Mouse (Mus musculus): ENCODE data around the gene Mettl1. TPM values are rescaled to one million over a fixed set of nuclear protein-coding genes. Genes with fewer than 3 reads are reported as not detected.

Gene Mettl1
- 42.5 and 44.0 TPM in 2 replicates for polyA plus RNA-seq (2014; fragmentation: Nextera tagmentation; extraction: Ambion mirVana)

DNA sequence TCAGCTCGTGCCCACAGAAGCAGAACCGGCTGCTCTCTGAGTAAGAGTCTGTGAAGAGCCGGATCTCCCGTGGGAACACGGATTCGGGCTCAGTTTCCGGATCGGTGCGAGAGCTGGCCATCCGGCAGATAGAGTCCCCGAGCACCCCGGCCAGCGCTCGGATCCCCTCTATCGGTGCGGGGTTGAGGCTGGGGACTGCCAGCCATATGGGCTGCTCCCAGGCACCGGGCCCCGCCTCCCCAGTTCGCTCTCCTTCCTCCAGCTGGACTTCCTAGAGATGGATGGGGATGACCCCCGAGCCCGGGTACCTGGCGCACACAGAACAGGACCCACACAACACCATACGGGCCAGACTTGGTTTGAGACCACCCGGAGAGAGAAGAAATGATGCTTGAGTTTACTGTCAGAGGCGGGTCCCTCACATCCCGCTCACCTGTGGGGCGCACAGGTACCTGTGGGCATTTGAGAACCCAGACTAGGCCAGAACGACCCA is at the start of gene Mettl1, which contains the start of gene Eef1akmt3:
Mettl1 (plus strand) TSS at position 141 of the 493 bp plus-strand sequence.
Eef1akmt3 (minus strand) TSS at position 240 of the 493 bp plus-strand sequence.
- peak within 1 kb of the TSS; percentile 99 for H3K4me2 ChIP-seq (ENCODE audit: low read depth, low read length, severe bottlenecking)
- DNase-seq (ENCODE audit: low spot score) = peak; percentile 77
- H3K9me3 ChIP-seq (ENCODE audit: control insufficient read depth, low read length) = no peaks in the 10 kb centered on the region
- H3K36me3 ChIP-seq (ENCODE audit: control insufficient read depth, insufficient read depth, low read length) = no peaks in the 10 kb centered on the region
- peak; percentile 75 for ATAC-seq (replicated peaks; ENCODE audit: low FRiP score)
- peak within 1 kb of the TSS; percentile 58 for H3K9ac ChIP-seq (ENCODE audit: low read length)
- peak within 1 kb of the TSS; percentile 69 for H3K4me3 ChIP-seq (ENCODE audit: low read depth, low read length)
- H3K4me1 ChIP-seq (replicated peaks; ENCODE audit: control insufficient read depth, insufficient read depth, low read length) = 0 out of 2 replicates have a peak, but pooled peaks cover 2% of the 10 kb centered on the region
- H3K27ac ChIP-seq (ENCODE audit: low read depth, low read length) = no peak within 1 kb of the TSS
- peaks cover 2% of the 10 kb centered on the region; the same call in 1 of the 2 replicates for H3K27me3 ChIP-seq (ENCODE audit: control insufficient read depth, insufficient read depth, low read length)
- under 1% methylated on average over 28 of the region's 28 CpGs for WGBS

DNA sequence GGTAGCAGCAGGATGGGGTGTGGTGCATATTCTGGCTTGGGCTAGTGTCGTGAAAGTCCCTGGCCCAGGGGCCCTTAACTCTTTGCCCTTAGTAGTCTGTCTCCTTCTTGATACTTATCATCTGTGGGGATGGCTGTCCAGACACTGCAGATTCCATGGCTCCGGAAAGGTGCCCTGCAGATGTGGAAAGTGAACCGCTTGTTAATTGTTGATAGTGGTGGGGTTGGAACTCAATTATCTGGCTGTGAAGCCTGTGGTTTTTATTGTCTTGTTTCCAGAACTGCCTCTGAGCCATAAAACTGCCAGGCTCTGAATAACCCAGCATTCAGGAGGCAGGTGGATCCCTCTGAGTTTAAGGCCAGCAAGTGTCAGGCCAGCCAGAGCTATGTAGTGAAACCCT is 49.5 kb upstream of the Mettl1 start:
- 88% methylated on average over 3 of the region's 3 CpGs for WGBS
- Histone ChIP-seq H3K27ac (ENCODE audit: low read depth, low read length) (no peak overlapping the region), H3K4me3 (ENCODE audit: low read depth, low read length) (no peak overlapping the region), H3K4me1 (replicated peaks; ENCODE audit: control insufficient read depth, insufficient read depth, low read length) (peaks cover 5% of the 10 kb centered on the region; the same call in 1 of the 2 replicates), H3K27me3 (ENCODE audit: control insufficient read depth, insufficient read depth, low read length) (no peaks in the 10 kb centered on the region), H3K9ac (ENCODE audit: low read length) (no peak overlapping the region), H3K4me2 (ENCODE audit: low read depth, low read length, severe bottlenecking) (no peak overlapping the region), H3K36me3 (ENCODE audit: control insufficient read depth, insufficient read depth, low read length) (peaks cover 15% of the 10 kb centered on the region), H3K9me3 (ENCODE audit: control insufficient read depth, low read length) (no peaks in the 10 kb centered on the region)
- ATAC-seq (replicated peaks; ENCODE audit: low FRiP score) (no peak), DNase-seq (ENCODE audit: low spot score) (no peak)

GRCm38 (mm10) chr10:126993621-126994020 is 47.6 kb upstream of the Mettl1 start:
- Histone ChIP-seq H3K27me3 (ENCODE audit: control insufficient read depth, insufficient read depth, low read length) (no peaks in the 10 kb centered on the region), H3K9me3 (ENCODE audit: control insufficient read depth, low read length) (no peaks in the 10 kb centered on the region), H3K9ac (ENCODE audit: low read length) (no peak overlapping the region), H3K4me1 (replicated peaks; ENCODE audit: control insufficient read depth, insufficient read depth, low read length) (0 out of 2 replicates have a peak, but pooled peaks cover 2% of the 10 kb centered on the region), H3K4me3 (ENCODE audit: low read depth, low read length) (no peak overlapping the region), H3K4me2 (ENCODE audit: low read depth, low read length, severe bottlenecking) (no peak overlapping the region), H3K27ac (ENCODE audit: low read depth, low read length) (no peak overlapping the region), H3K36me3 (ENCODE audit: control insufficient read depth, insufficient read depth, low read length) (peaks cover 17% of the 10 kb centered on the region)
- ATAC-seq (replicated peaks; ENCODE audit: low FRiP score) = no peak
- 95% methylated on average over 3 of the region's 3 CpGs for WGBS
- no peak for DNase-seq (ENCODE audit: low spot score)

- Histone ChIP-seq H3K36me3 (ENCODE audit: control insufficient read depth, insufficient read depth, low read length) (peaks cover 17% of the 10 kb centered on the region), H3K9me3 (ENCODE audit: control insufficient read depth, low read length) (no peaks in the 10 kb centered on the region), H3K4me1 (replicated peaks; ENCODE audit: control insufficient read depth, insufficient read depth, low read length) (no peaks in the 10 kb centered on the region), H3K4me2 (ENCODE audit: low read depth, low read length, severe bottlenecking) (no peak overlapping the region), H3K27ac (ENCODE audit: low read depth, low read length) (no peak overlapping the region), H3K9ac (ENCODE audit: low read length) (no peak overlapping the region), H3K4me3 (ENCODE audit: low read depth, low read length) (no peak overlapping the region), H3K27me3 (ENCODE audit: control insufficient read depth, insufficient read depth, low read length) (no peaks in the 10 kb centered on the region)
- 83% methylated on average over 13 of the region's 13 CpGs for WGBS
- ATAC-seq (replicated peaks; ENCODE audit: low FRiP score) = no peak
- no peak for DNase-seq (ENCODE audit: low spot score)
These were observed 43.7 kb upstream of the Mettl1 start for GRCm38 (mm10) chr10:126997340-126998113.

DNA sequence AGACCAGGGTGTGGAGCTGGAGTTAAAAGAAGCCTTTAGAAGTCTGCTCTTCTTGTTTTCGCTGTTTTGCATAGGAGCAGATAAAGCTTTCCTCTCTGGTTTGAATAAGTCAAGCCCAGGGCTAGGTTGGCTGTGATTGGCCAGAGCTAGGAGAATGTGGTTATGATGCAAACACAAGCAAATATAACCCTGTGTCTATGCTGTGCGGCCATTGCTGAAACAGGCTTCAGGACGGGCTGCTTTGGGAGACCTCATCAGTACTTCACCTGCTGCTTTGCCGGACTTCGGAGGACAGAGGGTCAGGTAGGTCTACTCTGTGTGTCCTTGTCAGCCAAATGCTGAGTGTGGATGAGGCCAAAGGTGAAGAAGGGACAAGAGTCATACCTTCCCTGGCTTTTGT is 40.7 kb upstream of the Mettl1 start, which contains the start of gene Avil:
Avil (plus strand) TSS at position 181 of the 400 bp plus-strand sequence.
- WGBS = 94% methylated on average over 5 of the region's 5 CpGs
- Histone ChIP-seq H3K27ac (ENCODE audit: low read depth, low read length) (no peak within 1 kb of the TSS), H3K4me1 (replicated peaks; ENCODE audit: control insufficient read depth, insufficient read depth, low read length) (0 out of 2 replicates have a peak, but pooled peaks cover 3% of the 10 kb centered on the region), H3K9ac (ENCODE audit: low read length) (no peak within 1 kb of the TSS), H3K9me3 (ENCODE audit: control insufficient read depth, low read length) (no peaks in the 10 kb centered on the region), H3K4me3 (ENCODE audit: low read depth, low read length) (no peak within 1 kb of the TSS), H3K4me2 (ENCODE audit: low read depth, low read length, severe bottlenecking) (no peak within 1 kb of the TSS), H3K36me3 (ENCODE audit: control insufficient read depth, insufficient read depth, low read length) (peaks cover 2% of the 10 kb centered on the region; the same call in 1 of the 2 replicates), H3K27me3 (ENCODE audit: control insufficient read depth, insufficient read depth, low read length) (no peaks in the 10 kb centered on the region)
- ATAC-seq (replicated peaks; ENCODE audit: low FRiP score) (no peak), DNase-seq (ENCODE audit: low spot score) (no peak)

DNA sequence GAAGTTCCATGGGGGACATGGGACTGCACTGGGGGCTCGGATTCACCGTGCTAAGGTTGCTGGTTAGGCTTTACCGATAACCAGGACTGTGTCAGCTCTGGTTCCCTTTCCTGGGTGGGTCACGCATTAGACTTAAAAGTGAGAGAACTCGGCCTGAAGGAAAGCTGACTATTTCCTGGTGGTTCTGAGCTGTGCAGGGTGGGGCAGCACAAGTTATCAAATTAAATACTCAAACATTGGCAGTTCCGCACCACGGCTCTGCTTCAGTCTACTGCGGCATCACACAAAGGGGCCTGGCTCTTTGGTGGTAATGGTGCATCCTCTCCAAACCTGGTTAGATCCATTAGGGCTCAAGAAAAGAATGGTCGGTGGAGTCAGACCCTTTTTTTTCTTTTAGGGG is 39.9 kb upstream of the Mettl1 start:
- ATAC-seq (replicated peaks; ENCODE audit: low FRiP score) (no peak), DNase-seq (ENCODE audit: low spot score) (no peak)
- Histone ChIP-seq H3K27ac (ENCODE audit: low read depth, low read length) (no peak overlapping the region), H3K4me1 (replicated peaks; ENCODE audit: control insufficient read depth, insufficient read depth, low read length) (0 out of 2 replicates have a peak, but pooled peaks cover 3% of the 10 kb centered on the region), H3K9ac (ENCODE audit: low read length) (no peak overlapping the region), H3K36me3 (ENCODE audit: control insufficient read depth, insufficient read depth, low read length) (peaks cover 2% of the 10 kb centered on the region; the same call in 1 of the 2 replicates), H3K9me3 (ENCODE audit: control insufficient read depth, low read length) (no peaks in the 10 kb centered on the region), H3K27me3 (ENCODE audit: control insufficient read depth, insufficient read depth, low read length) (no peaks in the 10 kb centered on the region), H3K4me3 (ENCODE audit: low read depth, low read length) (no peak overlapping the region), H3K4me2 (ENCODE audit: low read depth, low read length, severe bottlenecking) (no peak overlapping the region)
- WGBS = 94% methylated on average over 9 of the region's 9 CpGs

DNA sequence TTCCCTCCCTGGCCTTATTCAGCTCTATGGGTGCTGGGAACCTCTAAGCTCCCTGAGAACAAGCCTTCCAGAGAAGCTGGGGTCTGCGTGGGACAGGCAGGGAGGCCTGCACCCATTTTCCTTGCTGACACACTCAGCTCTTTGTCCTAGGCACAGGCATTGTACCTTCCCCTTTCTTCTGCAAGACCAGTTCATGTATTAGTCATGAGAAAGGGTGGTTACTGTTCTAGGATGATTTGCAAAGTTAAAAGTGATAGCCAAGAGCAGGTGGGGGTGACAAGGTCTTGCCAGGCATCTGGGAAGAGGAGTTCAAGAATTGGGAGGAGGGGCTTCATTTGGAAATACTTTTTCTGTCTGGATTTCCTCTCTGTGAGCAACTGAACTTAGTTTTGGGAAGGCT is 39.2 kb upstream of the Mettl1 start:
- 86% methylated on average over 1 of the region's 1 CpGs for WGBS
- no peak for DNase-seq (ENCODE audit: low spot score)
- Histone ChIP-seq H3K36me3 (ENCODE audit: control insufficient read depth, insufficient read depth, low read length) (peaks cover 2% of the 10 kb centered on the region; the same call in 1 of the 2 replicates), H3K27ac (ENCODE audit: low read depth, low read length) (no peak overlapping the region), H3K4me2 (ENCODE audit: low read depth, low read length, severe bottlenecking) (no peak overlapping the region), H3K4me1 (replicated peaks; ENCODE audit: control insufficient read depth, insufficient read depth, low read length) (0 out of 2 replicates have a peak, but pooled peaks cover 3% of the 10 kb centered on the region), H3K9me3 (ENCODE audit: control insufficient read depth, low read length) (no peaks in the 10 kb centered on the region), H3K4me3 (ENCODE audit: low read depth, low read length) (no peak overlapping the region), H3K27me3 (ENCODE audit: control insufficient read depth, insufficient read depth, low read length) (no peaks in the 10 kb centered on the region), H3K9ac (ENCODE audit: low read length) (no peak overlapping the region)
- ATAC-seq (replicated peaks; ENCODE audit: low FRiP score) = no peak

GRCm38 (mm10) chr10:127002765-127003164 is 38.4 kb upstream of the Mettl1 start:
- no peak for ATAC-seq (replicated peaks; ENCODE audit: low FRiP score)
- no peak overlapping the region for H3K9ac ChIP-seq (ENCODE audit: low read length)

More at GRCm38 (mm10) chr10:127002765-127003164, 38.4 kb upstream of the Mettl1 start:
- 87% methylated on average over 5 of the region's 5 CpGs for WGBS
- no peak overlapping the region for H3K4me2 ChIP-seq (ENCODE audit: low read depth, low read length, severe bottlenecking)
- no peak for DNase-seq (ENCODE audit: low spot score)
- H3K36me3 ChIP-seq (ENCODE audit: control insufficient read depth, insufficient read depth, low read length) = no peaks in the 10 kb centered on the region; the same call in 1 of the 2 replicates
- H3K27me3 ChIP-seq (ENCODE audit: control insufficient read depth, insufficient read depth, low read length) = no peaks in the 10 kb centered on the region
- no peak overlapping the region for H3K27ac ChIP-seq (ENCODE audit: low read depth, low read length)
- no peak overlapping the region for H3K4me3 ChIP-seq (ENCODE audit: low read depth, low read length)
- H3K9me3 ChIP-seq (ENCODE audit: control insufficient read depth, low read length) = no peaks in the 10 kb centered on the region
- 0 out of 2 replicates have a peak, but pooled peaks cover 3% of the 10 kb centered on the region for H3K4me1 ChIP-seq (replicated peaks; ENCODE audit: control insufficient read depth, insufficient read depth, low read length)

Data from forebrain, embryonic 11.5 days (tissue).